Mouse (Mus musculus) gastrocnemius, adult 18-20 months (tissue): ENCODE measurements at regions not wholly inside any gene's neighbourhood (a gene's known extent, or its start where the extent isn't known, plus 50 kb on each side); places are given as distances from the start of the nearest gene placed in this dataset.

Experiments used
- DNase-seq: peaks from one replicate; pipeline ENCODE4 v3.0.0; 2021; ENCODE audit warnings: low spot score

GRCm38 (mm10) chr3:54443791-54444190 lies 82.9 kb downstream of the Postn start:
- DNase-seq, result no peak

- no peak for DNase-seq
Measured at GRCm38 (mm10) chr3:54446889-54447288, 86.0 kb downstream of the Postn start.

GRCm38 (mm10) chr3:54457416-54457815 lies 96.5 kb downstream of the Postn start:
- no peak for DNase-seq

- DNase-seq, result no peak
Measured at GRCm38 (mm10) chr3:54461366-54461765, 100.5 kb downstream of the Postn start.

GRCm38 (mm10) chr3:54466097-54466496 lies 105.2 kb downstream of the Postn start:
- no peak for DNase-seq

GRCm38 (mm10) chr3:54474209-54474608 lies 113.3 kb downstream of the Postn start:
- DNase-seq, result peak; percentile 6

GRCm38 (mm10) chr3:54475879-54476278 lies 115.0 kb downstream of the Postn start:
- DNase-seq, result no peak

GRCm38 (mm10) chr3:54477986-54478385 lies 117.1 kb downstream of the Postn start:
- no peak for DNase-seq

GRCm38 (mm10) chr3:54480251-54480650 lies 119.3 kb downstream of the Postn start:
- no peak for DNase-seq

GRCm38 (mm10) chr3:54487346-54487745 lies 126.4 kb downstream of the Postn start:
- no peak for DNase-seq

- no peak for DNase-seq
Measured at GRCm38 (mm10) chr3:54487844-54488243, 126.9 kb downstream of the Postn start.

GRCm38 (mm10) chr3:54490249-54490900 lies 129.5 kb downstream of the Postn start:
- DNase-seq, result no peak

GRCm38 (mm10) chr3:54493567-54493966 lies 132.7 kb downstream of the Postn start:
- no peak for DNase-seq

GRCm38 (mm10) chr3:54504997-54505396 lies 144.1 kb downstream of the Postn start:
- DNase-seq, result no peak

GRCm38 (mm10) chr3:54507575-54507974 lies 146.7 kb downstream of the Postn start:
- DNase-seq, result no peak

- DNase-seq, result no peak
Measured at GRCm38 (mm10) chr3:54508906-54509305, 148.0 kb downstream of the Postn start.

GRCm38 (mm10) chr3:54517251-54517650 lies 156.3 kb downstream of the Postn start:
- no peak for DNase-seq

- no peak for DNase-seq
Measured at GRCm38 (mm10) chr3:54522716-54523115, 161.8 kb downstream of the Postn start.

- no peak for DNase-seq
Measured at GRCm38 (mm10) chr3:54526618-54527017, 165.7 kb downstream of the Postn start.

GRCm38 (mm10) chr3:54528292-54528691 lies 164.3 kb upstream of the Supt20 start:
- no peak for DNase-seq

GRCm38 (mm10) chr3:54530251-54530650 lies 162.4 kb upstream of the Supt20 start:
- DNase-seq, result no peak

GRCm38 (mm10) chr3:54535361-54535760 lies 157.2 kb upstream of the Supt20 start:
- DNase-seq, result peak; percentile 6

GRCm38 (mm10) chr3:54538055-54538454 lies 154.6 kb upstream of the Supt20 start:
- DNase-seq, result no peak

- peak; percentile 14 for DNase-seq
Measured at GRCm38 (mm10) chr3:54540540-54541080, 152.0 kb upstream of the Supt20 start.
